Mouse (Mus musculus) c-Kit-positive CD71-positive TER-119-negative erythroid progenitor cells, embryonic 14.5 days (primary cell): Measurements from ENCODE around the gene Bcan.

Experiments used
- DNase-seq: peaks from one replicate; pipeline ENCODE4 v3.0.0-alpha.2; 2013; ENCODE audit warnings: low read depth

Gene Bcan

GRCm38 (mm10) chr3:87944838-87945600 lies 55.0 kb downstream of the Bcan start:
- DNase-seq = no peak

GRCm38 (mm10) chr3:87943586-87943985 lies 56.4 kb downstream of the Bcan start:
- no peak for DNase-seq

GRCm38 (mm10) chr3:87942471-87942870 lies 57.6 kb downstream of the Bcan start:
- DNase-seq = no peak

- DNase-seq = no peak
Measured at GRCm38 (mm10) chr3:87940611-87941010, 59.4 kb downstream of the Bcan start.
